Mouse (Mus musculus) stomach, postnatal 0 days (tissue): ENCODE measurements at regions not wholly inside any gene's neighbourhood (a gene's known extent, or its start where the extent isn't known, plus 50 kb on each side); places are given as distances from the start of the nearest gene placed in this dataset.

ENCODE experiments used
- CTCF ChIP-seq: IDR thresholded peaks from 2 replicates; pipeline ENCODE4 v1.5.1; 2016; ENCODE audit warnings: antibody characterized with exemption, low read depth, mild to moderate bottlenecking, moderate library complexity
- EP300 ChIP-seq: optimal IDR thresholded peaks from 2 replicates; pipeline ENCODE3; 2016; ENCODE audit warnings: antibody characterized with exemption

- no peak for TF ChIP-seq CTCF
- TF ChIP-seq EP300 = no peak
Measured at GRCm38 (mm10) chr16:78104246-78104645, 197.0 kb upstream of the Cxadr start.
